Mouse (Mus musculus) hindbrain, postnatal 0 days (tissue): ENCODE data around the gene Dmc1. TPM values are rescaled to one million over a fixed set of nuclear protein-coding genes. Genes with fewer than 3 reads are reported as not detected.

Experiments
- ATAC-seq: fragments of 200-750 bp; cut with Nextera tagmentation; 2 replicates; pipeline ENCODE4 v1.8.0; 2017; ENCODE audit warnings: mild to moderate bottlenecking, moderate TSS enrichment, moderate library complexity
- DNase-seq: peaks from one replicate; pipeline ENCODE4 v3.0.0-alpha.2; 2015; ENCODE audit warnings: low spot score
- H3K27ac ChIP-seq: fragments of 300-500 bp; sonication (generic); 2 replicates; pipeline ENCODE4 v1.5.1; 2014; ENCODE audit warnings: mild to moderate bottlenecking
- H3K27me3 ChIP-seq: fragments of 300-500 bp; sonication (generic); 2 replicates; pipeline ENCODE4 v1.6.1; 2014; ENCODE audit warnings: low read length, mixed read lengths; ENCODE audit not compliant: insufficient read depth
- H3K36me3 ChIP-seq: fragments of 300-500 bp; sonication (generic); 2 replicates; pipeline ENCODE4 v1.6.1; 2014; ENCODE audit warnings: low read length, mixed read lengths; ENCODE audit not compliant: insufficient read depth
- H3K4me1 ChIP-seq: fragments of 300-500 bp; sonication (generic); 2 replicates; pipeline ENCODE4 v1.6.1; 2014; ENCODE audit warnings: antibody characterized with exemption, low read length, mixed read lengths; ENCODE audit not compliant: insufficient read depth
- H3K4me2 ChIP-seq: fragments of 300-500 bp; sonication (generic); 2 replicates; pipeline ENCODE4 v1.6.1; 2014; ENCODE audit warnings: low read depth, mild to moderate bottlenecking, low read length, moderate library complexity, mixed read lengths
- H3K4me3 ChIP-seq: fragments of 300-500 bp; sonication (generic); 2 replicates; pipeline ENCODE4 v1.5.1; 2014; ENCODE audit warnings: low read length
- H3K9ac ChIP-seq: fragments of 300-500 bp; sonication (generic); replicated peaks from 2 replicates; pipeline ENCODE4 v1.6.1; 2014; ENCODE audit warnings: mild to moderate bottlenecking, low read length, moderate library complexity, mixed read lengths
- H3K9me3 ChIP-seq: fragments of 300-500 bp; sonication (generic); 2 replicates; pipeline ENCODE4 v1.6.1; 2016; ENCODE audit warnings: low read length, mixed read lengths
- CTCF ChIP-seq: IDR thresholded peaks from 2 replicates; pipeline ENCODE4 v1.5.1; 2016; ENCODE audit warnings: antibody characterized with exemption, control low read depth, low read depth
- WGBS: fragments of 180-500 bp; shearing (Covaris S2); extraction: QIAGEN DNeasy Blood & Tissue Kit; methylation state at CpG from one replicate; pipeline ENCODE4 v1.1.7; 2014; 5-methylcytosine and 5-hydroxymethylcytosine counted together
- polyA plus RNA-seq: library from polyadenylated mRNA; unstranded; fragments of >200 nt; fragmentation: Nextera tagmentation; extraction: Ambion mirVana; gene quantifications from 2 replicates; pipeline ENCODE4 v1.2.1, GENCODE M21; 2015
- total RNA-seq: library from RNA; depleted of rRNA; stranded (reverse); fragments of >200 nt; gene quantifications from 2 replicates; pipeline ENCODE4 v1.2.3, GENCODE M21; 2014

Gene Dmc1
- total and polyA plus RNA-seq, 2 experiments from 2014 or later, result 0.37 to 1.1 TPM

- H3K27ac ChIP-seq, result no peak overlapping the region
- ATAC-seq (no peak), DNase-seq (no peak)
- no peak for TF ChIP-seq CTCF
- H3K9me3 ChIP-seq, result no peaks in the 10 kb centered on the region
- no peak overlapping the region for H3K9ac ChIP-seq
- WGBS, result 81% methylated on average over 2 of the region's 2 CpGs
- no peaks in the 10 kb centered on the region for H3K36me3 ChIP-seq
- no peak overlapping the region for H3K4me3 ChIP-seq
- no peak overlapping the region for H3K4me2 ChIP-seq
- H3K4me1 ChIP-seq, result no peaks in the 10 kb centered on the region
- no peaks in the 10 kb centered on the region for H3K27me3 ChIP-seq
These were observed 28.0 kb downstream of the Dmc1 start for GRCm38 (mm10) chr15:79576947-79577346.

GRCm38 (mm10) chr15:79575543-79576222 lies 29.2 kb downstream of the Dmc1 start:
- Histone ChIP-seq H3K36me3 (no peaks in the 10 kb centered on the region), H3K27me3 (no peaks in the 10 kb centered on the region), H3K27ac (no peak overlapping the region), H3K4me3 (no peak overlapping the region), H3K9me3 (no peaks in the 10 kb centered on the region), H3K4me2 (no peak overlapping the region), H3K9ac (no peak overlapping the region), H3K4me1 (no peaks in the 10 kb centered on the region)
- ATAC-seq, result no peak
- 61% methylated on average over 1 of the region's 1 CpGs for WGBS
- TF ChIP-seq CTCF, result no peak
- DNase-seq, result no peak

- 83% methylated on average over 9 of the region's 9 CpGs for WGBS
- no peaks in the 10 kb centered on the region for H3K9me3 ChIP-seq
- H3K36me3 ChIP-seq, result no peaks in the 10 kb centered on the region
- no peak overlapping the region for H3K9ac ChIP-seq
- H3K27ac ChIP-seq, result no peak overlapping the region
- no peak overlapping the region for H3K4me2 ChIP-seq
- ATAC-seq (no peak), DNase-seq (no peak)
- no peaks in the 10 kb centered on the region for H3K4me1 ChIP-seq
- no peak overlapping the region for H3K4me3 ChIP-seq
- no peak for TF ChIP-seq CTCF
- no peaks in the 10 kb centered on the region for H3K27me3 ChIP-seq
These were observed 42.5 kb downstream of the Dmc1 start for GRCm38 (mm10) chr15:79562417-79562816.

GRCm38 (mm10) chr15:79559649-79560048 lies 45.3 kb downstream of the Dmc1 start:
- no peak overlapping the region for H3K9ac ChIP-seq
- no peak overlapping the region for H3K4me3 ChIP-seq
- no peak overlapping the region for H3K27ac ChIP-seq
- no peak for DNase-seq
- H3K4me2 ChIP-seq, result no peak overlapping the region
- H3K4me1 ChIP-seq, result no peaks in the 10 kb centered on the region
- WGBS, result 72% methylated on average over 3 of the region's 3 CpGs
- no peaks in the 10 kb centered on the region for H3K36me3 ChIP-seq
- TF ChIP-seq CTCF, result no peak
- H3K27me3 ChIP-seq, result no peaks in the 10 kb centered on the region
- no peak for ATAC-seq
- H3K9me3 ChIP-seq, result no peaks in the 10 kb centered on the region

GRCm38 (mm10) chr15:79552566-79552965 lies 52.3 kb downstream of the Dmc1 start:
- ATAC-seq, result no peak
- no peak overlapping the region for H3K27ac ChIP-seq
- no peak for DNase-seq
- no peak overlapping the region for H3K4me3 ChIP-seq
- WGBS, result 73% methylated on average over 5 of the region's 5 CpGs
- no peaks in the 10 kb centered on the region for H3K27me3 ChIP-seq
- no peak overlapping the region for H3K9ac ChIP-seq
- no peaks in the 10 kb centered on the region for H3K4me1 ChIP-seq
- TF ChIP-seq CTCF, result no peak
- H3K4me2 ChIP-seq, result no peak overlapping the region
- H3K36me3 ChIP-seq, result no peaks in the 10 kb centered on the region
- no peaks in the 10 kb centered on the region for H3K9me3 ChIP-seq

GRCm38 (mm10) chr15:79548226-79548625 lies 56.7 kb downstream of the Dmc1 start:
- Histone ChIP-seq H3K27ac (no peak overlapping the region), H3K36me3 (peaks cover 2% of the 10 kb centered on the region; the same call in 1 of the 2 replicates), H3K9me3 (no peaks in the 10 kb centered on the region), H3K27me3 (no peaks in the 10 kb centered on the region), H3K9ac (no peak overlapping the region), H3K4me3 (no peak overlapping the region), H3K4me1 (peaks cover 21% of the 10 kb centered on the region), H3K4me2 (no peak overlapping the region)
- ATAC-seq (no peak), DNase-seq (no peak)
- TF ChIP-seq CTCF, result no peak
- WGBS, result 96% methylated on average over 2 of the region's 2 CpGs

- WGBS, result 73% methylated on average over 17 of the region's 17 CpGs
- Histone ChIP-seq H3K27ac (peak overlapping the region; percentile 99), H3K9me3 (no peaks in the 10 kb centered on the region), H3K4me3 (peak overlapping the region; percentile 92), H3K9ac (peak overlapping the region; percentile 43), H3K4me2 (peak overlapping the region; percentile 51), H3K27me3 (no peaks in the 10 kb centered on the region), H3K36me3 (peaks cover 6% of the 10 kb centered on the region; the same call in 1 of the 2 replicates), H3K4me1 (peaks cover 21% of the 10 kb centered on the region)
- TF ChIP-seq CTCF, result no peak
- peak; percentile 1; the same call in 1 of the 2 replicates for ATAC-seq
- DNase-seq, result no peak
These were observed 57.6 kb downstream of the Dmc1 start for GRCm38 (mm10) chr15:79547289-79547820.
